Mouse (Mus musculus): Measurements from ENCODE around the gene Metap1d. TPM values are rescaled to one million over a fixed set of nuclear protein-coding genes. Genes with fewer than 3 reads are reported as not detected.

The Metap1d gene
- 10 to 100 TPM; 10.9 to 11.8 TPM for total RNA-seq (2023)

DNA sequence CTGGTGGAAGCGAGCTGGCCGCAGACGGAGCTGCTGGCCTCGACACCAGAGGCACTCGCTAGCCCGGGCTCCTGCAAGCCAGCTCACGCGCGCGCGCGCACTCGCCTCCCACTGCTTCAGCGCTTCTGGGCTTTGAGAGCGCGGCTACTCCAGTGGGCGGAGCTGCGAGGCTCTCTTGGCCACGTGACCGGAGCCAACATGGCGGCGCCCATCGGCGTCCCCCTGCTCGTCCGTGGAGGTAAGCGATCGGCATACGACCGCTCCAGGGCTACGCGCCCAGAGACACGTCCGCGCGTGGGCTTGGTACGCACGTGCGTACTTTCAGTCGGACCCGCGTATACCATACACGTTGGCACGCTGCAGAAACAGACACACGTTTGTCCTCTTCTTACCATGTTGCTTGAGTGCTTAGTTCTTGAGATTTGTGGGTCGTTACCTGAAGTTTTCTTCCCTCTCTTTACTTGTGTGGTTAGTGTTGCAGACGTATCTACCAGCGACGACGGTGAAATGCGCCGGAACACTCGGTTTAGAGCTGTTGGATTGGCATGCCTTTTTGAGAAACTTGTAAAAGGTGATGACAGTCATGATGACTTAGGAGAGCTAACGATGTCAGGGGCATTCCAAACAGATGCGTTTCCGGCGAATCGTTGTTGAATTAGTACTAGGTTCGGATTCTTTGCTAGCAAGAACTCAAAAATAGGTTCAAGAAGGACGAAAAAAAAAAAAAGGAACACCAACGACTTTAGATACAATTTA is at the start of gene Metap1d:
Metap1d (plus strand) TSS at position 116 of the 756 bp plus-strand sequence.

DNA sequence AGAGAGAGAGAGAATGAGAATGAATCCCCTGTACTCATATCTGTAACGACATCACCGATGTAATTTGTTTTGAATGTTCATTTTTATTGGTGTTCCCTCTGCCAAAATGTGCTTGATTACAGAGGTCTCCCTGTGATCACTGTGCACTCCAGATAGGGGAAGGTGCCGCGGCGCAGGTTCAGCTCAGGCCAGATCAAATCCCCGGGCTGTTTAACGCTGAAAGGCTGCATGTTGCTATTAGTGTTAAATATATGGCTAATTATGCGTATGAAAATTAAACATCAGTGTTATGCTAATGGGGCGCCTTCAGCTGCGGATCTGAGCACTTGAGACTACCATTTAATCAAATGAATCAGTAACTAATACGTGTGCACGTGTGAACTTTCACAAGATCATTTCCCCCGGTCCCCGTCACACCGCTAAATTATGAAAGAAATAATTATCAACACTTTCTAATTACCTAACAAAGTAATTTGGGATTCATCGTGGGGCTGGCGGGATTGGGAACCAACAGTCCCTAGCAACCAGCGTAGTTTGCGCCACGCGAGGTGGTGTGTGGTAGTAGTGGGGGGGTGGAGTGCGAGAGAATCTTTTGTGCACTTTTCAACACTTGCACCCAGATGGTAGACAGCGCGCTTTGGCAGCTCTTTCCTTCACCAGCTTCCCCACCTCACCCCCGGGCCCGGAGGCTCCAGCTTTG is 75.1 kb downstream of the Metap1d start, which contains the start of gene Dlx1:
Dlx1 (plus strand) TSS at position 100 of the 700 bp plus-strand sequence.

DNA sequence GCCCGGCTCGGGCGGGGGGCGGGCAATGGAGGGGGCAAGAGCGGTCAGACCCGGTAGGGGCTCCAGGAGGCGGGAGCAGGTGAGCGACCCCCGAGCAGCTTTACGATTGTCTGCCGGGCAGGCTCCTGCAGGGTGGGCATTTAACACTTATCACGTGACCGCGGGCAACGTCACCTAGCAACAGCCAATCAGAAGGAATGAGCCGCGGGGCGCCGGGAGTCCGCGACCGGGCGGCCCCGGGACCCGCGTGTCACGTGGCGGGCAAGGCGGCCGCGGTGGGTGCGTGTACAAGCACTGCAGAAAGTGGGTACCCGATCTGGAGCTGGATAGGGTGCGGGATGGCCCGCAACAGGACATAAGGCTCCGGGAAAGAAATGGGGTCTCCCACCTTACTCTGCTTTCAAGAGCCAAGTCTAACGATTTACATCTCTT is 93.6 kb downstream of the Metap1d start, which contains the start of gene Dlx2:
Dlx2 (minus strand) TSS at position 115 of the 432 bp plus-strand sequence.

Other genes with a start within 250 kb of the Metap1d start
- gene Dync1i2, start 241.6 kb upstream of the Metap1d start, total RNA-seq (2023): 10 to 100 TPM; 77.5 to 79.1 TPM
- gene Slc25a12, start 85.5 kb upstream of the Metap1d start, total RNA-seq (2023): 10 to 100 TPM; 56.8 to 63.4 TPM
- 10 to 100 TPM; 30.8 to 34.1 TPM for gene Hat1, start 64.3 kb upstream of the Metap1d start, total RNA-seq (2023)
- gene Dlx1, start 74.8 kb downstream of the Metap1d start, total RNA-seq (2023): not detected
- not detected for gene Dlx2, start 93.5 kb downstream of the Metap1d start, total RNA-seq (2023)